Mouse (Mus musculus): Measurements from ENCODE around the gene Taar6. TPM values are rescaled to one million over a fixed set of nuclear protein-coding genes. Genes with fewer than 3 reads are reported as not detected.
A peak's percentile ranks its signal among the peaks of the same experiment; 100 is the strongest.

Gene Taar6
- polyA plus RNA-seq, 1 experiment from 2014 or later: not detected

- no peaks in the 10 kb centered on the region; the same call in 1 of the 2 replicates for H3K9me3 ChIP-seq (replicated peaks)
- 80% methylated on average over 5 of the region's 5 CpGs for WGBS
- H3K36me3 ChIP-seq: no peaks in the 10 kb centered on the region
- H3K4me3 ChIP-seq: no peak overlapping the region
- H3K9ac ChIP-seq: no peak overlapping the region
- H3K27ac ChIP-seq (ENCODE audit: poor library complexity, severe bottlenecking): no peak overlapping the region
- no peak overlapping the region for H3K4me2 ChIP-seq
- no peaks in the 10 kb centered on the region for H3K27me3 ChIP-seq (replicated peaks)
- no peak for ATAC-seq (ENCODE audit: insufficient number of reproducible peaks, low FRiP score)
- 0 out of 2 replicates have a peak, but pooled peaks cover 2% of the 10 kb centered on the region for H3K4me1 ChIP-seq (replicated peaks)
These were observed 14.2 kb downstream of the Taar6 start for GRCm38 (mm10) chr10:23971256-23971655.

GRCm38 (mm10) chr10:23970656-23971165 lies 14.7 kb downstream of the Taar6 start, which contains the start of gene Taar5:
TSS of gene Taar5 (plus strand) at chr10:23970706.
- H3K9ac ChIP-seq: no peak within 1 kb of the TSS
- H3K4me2 ChIP-seq: no peak within 1 kb of the TSS
- H3K4me3 ChIP-seq: no peak within 1 kb of the TSS
- 82% methylated on average over 11 of the region's 11 CpGs for WGBS
- H3K36me3 ChIP-seq: no peaks in the 10 kb centered on the region
- H3K9me3 ChIP-seq (replicated peaks): no peaks in the 10 kb centered on the region; the same call in 1 of the 2 replicates
- no peaks in the 10 kb centered on the region for H3K27me3 ChIP-seq (replicated peaks)
- no peak for ATAC-seq (ENCODE audit: insufficient number of reproducible peaks, low FRiP score)
- no peak within 1 kb of the TSS for H3K27ac ChIP-seq (ENCODE audit: poor library complexity, severe bottlenecking)
- 0 out of 2 replicates have a peak, but pooled peaks cover 2% of the 10 kb centered on the region for H3K4me1 ChIP-seq (replicated peaks)

- Histone ChIP-seq H3K27ac (ENCODE audit: poor library complexity, severe bottlenecking) (no peak overlapping the region), H3K4me2 (no peak overlapping the region), H3K9me3 (replicated peaks) (no peaks in the 10 kb centered on the region; the same call in 1 of the 2 replicates), H3K4me3 (no peak overlapping the region), H3K9ac (no peak overlapping the region), H3K36me3 (no peaks in the 10 kb centered on the region), H3K4me1 (replicated peaks) (0 out of 2 replicates have a peak, but pooled peaks cover 2% of the 10 kb centered on the region), H3K27me3 (replicated peaks) (no peaks in the 10 kb centered on the region)
- 72% methylated on average over 6 of the region's 6 CpGs for WGBS
- no peak for ATAC-seq (ENCODE audit: insufficient number of reproducible peaks, low FRiP score)
These were observed 20.4 kb downstream of the Taar6 start for GRCm38 (mm10) chr10:23964921-23965610.

GRCm38 (mm10) chr10:23963444-23963843 lies 22.0 kb downstream of the Taar6 start:
- peak; percentile 73 for ATAC-seq (ENCODE audit: insufficient number of reproducible peaks, low FRiP score)
- Histone ChIP-seq H3K4me3 (no peak overlapping the region), H3K4me1 (replicated peaks) (0 out of 2 replicates have a peak, but pooled peaks cover 1% of the 10 kb centered on the region), H3K9ac (no peak overlapping the region), H3K36me3 (no peaks in the 10 kb centered on the region), H3K27me3 (replicated peaks) (no peaks in the 10 kb centered on the region), H3K27ac (ENCODE audit: poor library complexity, severe bottlenecking) (no peak overlapping the region), H3K4me2 (no peak overlapping the region), H3K9me3 (replicated peaks) (no peaks in the 10 kb centered on the region; the same call in 1 of the 2 replicates)
- WGBS: 49% methylated on average over 3 of the region's 3 CpGs

GRCm38 (mm10) chr10:23960444-23960915 lies 25.0 kb downstream of the Taar6 start, which contains the start of gene Taar4:
TSS of gene Taar4 (plus strand) at chr10:23960494.
- no peak within 1 kb of the TSS for H3K4me2 ChIP-seq
- ATAC-seq (ENCODE audit: insufficient number of reproducible peaks, low FRiP score): no peak
- WGBS: 89% methylated on average over 13 of the region's 13 CpGs
- no peaks in the 10 kb centered on the region for H3K27me3 ChIP-seq (replicated peaks)
- no peaks in the 10 kb centered on the region for H3K36me3 ChIP-seq
- H3K9ac ChIP-seq: no peak within 1 kb of the TSS
- no peak within 1 kb of the TSS for H3K4me3 ChIP-seq
- H3K9me3 ChIP-seq (replicated peaks): no peaks in the 10 kb centered on the region
- H3K4me1 ChIP-seq (replicated peaks): no peaks in the 10 kb centered on the region
- no peak within 1 kb of the TSS for H3K27ac ChIP-seq (ENCODE audit: poor library complexity, severe bottlenecking)

GRCm38 (mm10) chr10:23959071-23959470 lies 26.4 kb downstream of the Taar6 start:
- ATAC-seq (ENCODE audit: insufficient number of reproducible peaks, low FRiP score): no peak
- H3K4me3 ChIP-seq: no peak overlapping the region
- H3K4me2 ChIP-seq: no peak overlapping the region
- WGBS: 55% methylated on average over 3 of the region's 3 CpGs
- H3K27me3 ChIP-seq (replicated peaks): no peaks in the 10 kb centered on the region
- H3K27ac ChIP-seq (ENCODE audit: poor library complexity, severe bottlenecking): no peak overlapping the region
- H3K9ac ChIP-seq: no peak overlapping the region
- H3K4me1 ChIP-seq (replicated peaks): 0 out of 2 replicates have a peak, but pooled peaks cover 5% of the 10 kb centered on the region
- no peaks in the 10 kb centered on the region for H3K9me3 ChIP-seq (replicated peaks)
- H3K36me3 ChIP-seq: no peaks in the 10 kb centered on the region

- 78% methylated on average over 6 of the region's 6 CpGs for WGBS
- no peaks in the 10 kb centered on the region for H3K36me3 ChIP-seq
- no peak for ATAC-seq (ENCODE audit: insufficient number of reproducible peaks, low FRiP score)
- H3K4me1 ChIP-seq (replicated peaks): 0 out of 2 replicates have a peak, but pooled peaks cover 13% of the 10 kb centered on the region
- no peak overlapping the region for H3K4me2 ChIP-seq
- H3K27ac ChIP-seq (ENCODE audit: poor library complexity, severe bottlenecking): no peak overlapping the region
- no peaks in the 10 kb centered on the region for H3K27me3 ChIP-seq (replicated peaks)
- H3K4me3 ChIP-seq: no peak overlapping the region
- H3K9me3 ChIP-seq (replicated peaks): no peaks in the 10 kb centered on the region
- no peak overlapping the region for H3K9ac ChIP-seq
These were observed 33.7 kb downstream of the Taar6 start for GRCm38 (mm10) chr10:23951714-23952113.

- Histone ChIP-seq H3K27me3 (replicated peaks) (no peaks in the 10 kb centered on the region), H3K27ac (ENCODE audit: poor library complexity, severe bottlenecking) (no peak within 1 kb of the TSS), H3K9ac (no peak within 1 kb of the TSS), H3K36me3 (no peaks in the 10 kb centered on the region), H3K9me3 (replicated peaks) (no peaks in the 10 kb centered on the region), H3K4me2 (no peak within 1 kb of the TSS), H3K4me1 (replicated peaks) (0 out of 2 replicates have a peak, but pooled peaks cover 13% of the 10 kb centered on the region), H3K4me3 (no peak within 1 kb of the TSS)
- no peak for ATAC-seq (ENCODE audit: insufficient number of reproducible peaks, low FRiP score)
- 85% methylated on average over 16 of the region's 16 CpGs for WGBS
These were observed 35.9 kb downstream of the Taar6 start, which contains the start of gene Taar3 for GRCm38 (mm10) chr10:23949508-23950005. TSS of gene Taar3 (plus strand) at chr10:23949558.

GRCm38 (mm10) chr10:23948026-23948425 lies 37.4 kb downstream of the Taar6 start:
- Histone ChIP-seq H3K9me3 (replicated peaks) (no peaks in the 10 kb centered on the region), H3K9ac (no peak overlapping the region), H3K4me1 (replicated peaks) (0 out of 2 replicates have a peak, but pooled peaks cover 9% of the 10 kb centered on the region), H3K27me3 (replicated peaks) (no peaks in the 10 kb centered on the region), H3K4me3 (no peak overlapping the region), H3K36me3 (no peaks in the 10 kb centered on the region), H3K27ac (ENCODE audit: poor library complexity, severe bottlenecking) (no peak overlapping the region), H3K4me2 (no peak overlapping the region)
- WGBS: 50% methylated on average over 7 of the region's 7 CpGs
- no peak for ATAC-seq (ENCODE audit: insufficient number of reproducible peaks, low FRiP score)

- no peak overlapping the region for H3K9ac ChIP-seq
- H3K4me3 ChIP-seq: no peak overlapping the region
- 71% methylated on average over 5 of the region's 5 CpGs for WGBS
- no peak overlapping the region for H3K27ac ChIP-seq (ENCODE audit: poor library complexity, severe bottlenecking)
- H3K4me2 ChIP-seq: no peak overlapping the region
- no peaks in the 10 kb centered on the region for H3K9me3 ChIP-seq (replicated peaks)
- H3K4me1 ChIP-seq (replicated peaks): no peaks in the 10 kb centered on the region
- no peak for ATAC-seq (ENCODE audit: insufficient number of reproducible peaks, low FRiP score)
- no peaks in the 10 kb centered on the region for H3K36me3 ChIP-seq
- H3K27me3 ChIP-seq (replicated peaks): no peaks in the 10 kb centered on the region
These were observed 43.0 kb downstream of the Taar6 start for GRCm38 (mm10) chr10:23942465-23942864.

- no peak within 1 kb of the TSS for H3K9ac ChIP-seq
- H3K4me3 ChIP-seq: no peak within 1 kb of the TSS
- no peaks in the 10 kb centered on the region for H3K27me3 ChIP-seq (replicated peaks)
- H3K4me2 ChIP-seq: no peak within 1 kb of the TSS
- H3K9me3 ChIP-seq (replicated peaks): no peaks in the 10 kb centered on the region
- no peaks in the 10 kb centered on the region for H3K4me1 ChIP-seq (replicated peaks)
- no peak within 1 kb of the TSS for H3K27ac ChIP-seq (ENCODE audit: poor library complexity, severe bottlenecking)
- WGBS: 55% methylated on average over 6 of the region's 6 CpGs
- no peaks in the 10 kb centered on the region for H3K36me3 ChIP-seq
- no peak for ATAC-seq (ENCODE audit: insufficient number of reproducible peaks, low FRiP score)
These were observed 47.1 kb downstream of the Taar6 start, which contains the start of gene Taar2 for GRCm38 (mm10) chr10:23938312-23938711. TSS of gene Taar2 (plus strand) at chr10:23938572.

Measured in heart, embryonic 12.5 days (tissue).